Mouse (Mus musculus) liver, adult 2 months (tissue): ENCODE data around the gene Mllt11.

Experiments used
- CTCF ChIP-seq: fragments of 200-500 bp; IDR thresholded peaks from 2 replicates; pipeline ENCODE4 v1.5.1; 2011; ENCODE audit warnings: low read depth, low read length, control low read depth
- POLR2A ChIP-seq: fragments of 200-500 bp; IDR thresholded peaks from 2 replicates; pipeline ENCODE4 v1.6.1; 2011; ENCODE audit warnings: low read length, control low read depth; ENCODE audit not compliant: insufficient read depth; ENCODE audit errors: extremely low read depth

DNA sequence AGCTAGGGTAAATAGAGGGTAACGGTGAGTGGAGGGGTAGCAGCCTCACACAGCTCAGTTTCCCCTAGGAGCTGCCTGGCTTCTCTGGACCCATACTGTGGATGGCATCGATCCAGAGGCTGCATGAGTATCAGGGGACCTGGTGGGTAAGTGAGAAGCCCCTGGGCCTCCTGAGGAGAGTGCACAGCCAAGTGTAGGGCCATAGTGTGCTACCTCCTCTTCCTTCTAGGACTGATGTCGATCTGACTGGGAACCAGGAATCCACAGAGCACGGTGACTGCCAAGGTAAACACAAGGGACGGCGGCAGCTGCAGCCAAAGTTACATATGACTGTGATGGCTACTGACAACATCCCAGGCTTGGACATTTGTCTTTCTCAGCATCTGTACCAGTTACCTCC, 60.9 kb downstream of the Mllt11 start:
- TF ChIP-seq CTCF (no peak), POLR2A (no peak)
